Mouse (Mus musculus) G1E-ER4 (cell line): ENCODE results near the gene Atoh8. TPM values are rescaled to one million over a fixed set of nuclear protein-coding genes. Genes with fewer than 3 reads are reported as not detected.

ENCODE experiments used
- GATA1 ChIP-seq: IDR thresholded peaks from one replicate; pipeline ENCODE4 v1.8.0; 2012; ENCODE audit warnings: low read length, inconsistent platforms
- polyA plus RNA-seq: library from polyadenylated mRNA; stranded (reverse); fragments of >175 nt; gene quantifications from 2 replicates; pipeline ENCODE4 v1.2.3, GENCODE M21; 2012

The Atoh8 gene
- polyA plus RNA-seq, 1 experiment: not detected

DNA sequence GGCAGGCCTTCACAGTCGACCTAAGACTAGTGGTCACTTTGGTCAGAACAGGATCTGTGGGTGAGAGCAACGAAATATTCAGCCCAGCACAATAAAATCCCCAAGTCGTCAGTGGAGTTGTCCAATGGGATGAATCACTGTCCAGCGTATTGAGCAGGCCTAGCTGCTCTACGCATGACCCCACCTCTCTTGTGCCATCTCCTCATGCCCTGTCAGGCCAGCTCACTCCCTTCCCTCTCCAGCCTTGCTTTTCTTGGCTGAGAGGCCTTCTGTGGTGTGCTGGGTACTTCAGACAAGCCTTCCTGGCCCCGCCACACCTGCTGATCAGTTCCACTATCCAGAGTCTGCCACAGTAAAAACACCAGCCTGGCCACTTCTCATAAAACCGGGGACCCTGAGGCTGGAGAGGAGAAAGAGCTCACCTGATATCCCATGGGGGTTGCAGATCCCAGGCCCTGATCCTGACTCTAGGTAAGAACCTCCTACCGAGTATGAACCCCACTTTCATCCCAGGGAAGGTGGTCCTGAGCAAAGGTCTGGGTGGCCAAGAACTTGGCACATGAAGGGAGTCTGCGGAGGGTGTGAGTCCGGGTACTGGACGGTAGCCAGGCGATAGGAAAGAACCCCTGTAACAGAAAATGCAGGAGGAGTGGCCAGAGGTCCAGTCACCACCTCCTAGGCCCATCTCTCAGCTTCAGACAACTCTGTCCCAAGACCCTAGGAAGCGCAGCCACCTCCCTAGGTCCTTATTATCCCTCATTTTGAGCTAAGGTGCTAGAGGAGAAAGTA is 7.3 kb upstream of the Atoh8 start:
- TF ChIP-seq GATA1: no peak

DNA sequence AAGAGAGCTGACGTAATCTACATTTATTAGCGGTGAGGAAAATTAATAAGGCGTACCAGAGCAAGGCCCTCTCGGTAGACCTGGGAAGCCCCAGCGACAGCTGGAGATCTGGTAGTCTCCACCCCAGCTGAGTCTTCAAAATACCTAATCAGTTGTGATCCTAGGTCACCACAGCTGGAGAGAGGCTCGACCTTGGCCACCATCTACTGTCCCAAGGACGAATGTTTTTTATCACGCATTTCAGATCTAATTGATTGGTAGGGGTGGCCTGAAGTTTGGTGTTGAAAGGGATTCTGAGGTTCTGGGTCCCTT is 6.4 kb upstream of the Atoh8 start:
- TF ChIP-seq GATA1: no peak

DNA sequence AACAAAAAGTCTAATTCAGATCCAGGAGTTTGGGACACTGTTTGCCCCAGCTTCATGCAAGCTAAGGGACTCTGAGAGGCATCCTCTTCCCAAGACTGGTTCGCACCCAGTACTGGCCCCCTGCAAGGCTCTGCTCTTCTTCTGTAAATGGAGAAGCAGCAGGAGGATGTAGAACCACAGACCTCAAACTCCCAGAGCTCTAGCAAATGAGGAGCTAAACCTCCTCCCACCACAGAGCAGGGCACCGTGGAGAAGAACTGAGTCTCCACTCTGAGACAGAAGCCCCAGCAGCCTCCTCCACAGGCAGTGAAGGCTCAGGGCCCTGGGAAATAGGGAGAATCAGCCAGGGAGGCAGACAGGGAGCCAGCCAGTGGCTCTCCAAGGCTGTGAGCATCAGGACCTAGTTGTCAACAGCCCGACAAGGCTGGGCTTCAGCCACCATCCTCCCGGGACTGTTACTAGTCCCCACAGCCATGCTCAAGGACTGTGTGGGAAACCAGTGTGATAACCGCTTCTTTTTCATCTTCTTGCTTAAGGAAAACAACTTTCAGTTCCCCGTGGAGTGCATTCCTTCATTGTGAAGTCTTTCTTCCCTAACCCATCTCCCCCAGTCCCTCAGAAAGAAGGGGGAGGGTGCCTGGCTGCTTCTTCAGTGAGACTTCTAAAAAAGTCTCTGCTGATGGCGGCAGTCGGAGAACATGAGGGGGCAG is 5.9 kb upstream of the Atoh8 start:
- no peak for TF ChIP-seq GATA1

DNA sequence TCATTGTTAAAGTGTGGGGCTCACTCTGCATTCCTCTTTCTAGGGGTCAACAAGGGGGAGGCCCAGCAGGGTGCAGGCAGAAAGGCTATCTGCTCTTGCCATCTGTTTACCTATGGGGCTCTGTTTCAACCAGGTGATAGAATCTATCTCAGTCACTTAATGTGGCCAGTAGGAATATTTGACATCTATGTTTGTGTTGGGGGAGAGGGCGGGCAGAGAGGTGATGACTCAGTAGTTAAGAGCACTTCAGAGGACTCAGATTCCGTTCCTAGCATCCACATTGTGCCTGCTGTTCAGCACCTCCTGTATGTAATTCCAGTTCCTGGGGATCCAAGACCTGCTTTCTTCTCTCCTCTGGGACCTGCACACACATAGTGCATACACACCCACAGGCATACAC is 4.7 kb upstream of the Atoh8 start:
- no peak for TF ChIP-seq GATA1

DNA sequence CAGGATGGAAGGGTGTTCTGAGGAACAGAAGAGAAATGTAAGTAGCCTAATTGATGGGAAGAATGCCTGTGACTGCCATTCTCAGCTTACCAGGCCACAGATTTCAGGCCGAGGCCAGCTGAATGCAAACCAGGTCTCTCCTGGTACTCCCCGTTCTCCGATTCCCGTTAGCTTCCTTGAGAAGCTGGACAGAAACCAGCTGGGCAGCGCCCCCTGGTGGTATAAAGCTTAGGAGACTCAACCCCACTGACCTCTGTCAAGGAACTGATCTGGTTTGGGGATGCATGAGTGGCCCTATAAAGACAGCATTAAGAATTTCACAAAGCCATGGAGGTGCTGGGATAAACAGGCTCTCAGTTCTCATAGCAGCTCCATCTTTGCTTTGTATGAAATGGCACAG is 1.7 kb upstream of the Atoh8 start:
- TF ChIP-seq GATA1: no peak

DNA sequence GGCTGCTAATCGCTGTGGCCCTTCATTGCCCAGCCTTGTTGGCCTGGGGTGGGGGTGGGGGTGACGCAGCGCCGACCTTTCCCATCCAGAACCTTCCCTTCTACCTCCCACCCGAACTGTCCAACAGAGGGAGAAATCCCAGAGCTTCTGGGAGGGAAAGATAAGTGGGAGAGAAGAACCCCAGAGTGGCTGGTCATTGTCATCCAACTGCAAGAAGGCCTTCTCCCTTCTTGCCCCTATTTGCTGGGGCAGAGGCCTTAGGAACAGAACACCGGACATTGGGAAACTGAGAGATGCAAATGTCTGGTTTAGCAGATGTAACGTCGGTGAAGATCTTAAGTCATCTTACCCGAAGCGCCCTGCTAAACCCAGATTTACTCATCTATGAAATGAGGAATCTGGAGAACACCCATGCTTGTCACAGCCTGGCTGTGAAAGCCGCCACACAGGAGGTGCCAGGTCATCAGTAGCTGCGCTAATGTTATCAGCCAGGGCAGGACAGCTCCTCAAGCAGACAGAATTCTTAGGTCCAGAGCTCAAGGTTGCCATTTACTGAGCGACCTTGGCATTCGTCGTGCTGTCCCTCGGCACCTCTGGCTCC is 530 bp upstream of the Atoh8 start:
- TF ChIP-seq GATA1: no peak

DNA sequence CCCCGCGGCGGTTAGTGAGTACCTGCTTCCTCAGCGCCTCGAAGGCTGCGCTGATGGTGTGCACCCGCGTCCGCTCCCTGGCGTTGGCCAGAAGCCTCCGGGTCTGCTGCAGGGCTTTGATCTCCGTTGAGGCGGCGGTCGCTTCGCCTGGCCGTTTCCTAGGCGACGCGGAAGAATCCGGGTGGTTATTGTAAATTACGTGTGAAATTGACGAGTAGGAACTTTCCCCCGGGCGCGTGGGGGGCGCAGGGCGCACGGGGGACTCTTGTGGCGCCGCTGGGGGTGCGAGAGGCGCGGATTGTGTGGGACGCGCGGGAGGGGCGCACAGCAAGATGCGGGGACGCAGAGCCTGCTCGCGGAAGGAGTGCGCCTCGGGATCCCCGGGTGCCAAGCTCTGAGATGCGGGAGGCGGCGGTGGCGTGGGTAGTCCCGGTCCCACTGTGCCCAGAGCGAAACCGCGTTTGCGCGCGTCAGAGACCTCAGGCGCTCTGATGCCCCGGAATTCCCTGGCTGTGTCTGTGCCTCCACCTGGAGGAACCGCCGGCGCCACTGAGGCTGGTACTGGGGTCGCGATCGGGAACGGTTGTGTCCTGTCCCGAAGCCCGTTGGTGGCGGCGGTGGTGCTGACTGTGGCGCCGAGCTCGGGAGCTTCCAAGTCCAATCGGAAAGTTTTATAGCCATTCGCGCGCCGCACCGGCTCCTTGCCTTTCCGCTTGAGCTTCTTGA is 842 bp downstream of the Atoh8 start:
- no peak for TF ChIP-seq GATA1

DNA sequence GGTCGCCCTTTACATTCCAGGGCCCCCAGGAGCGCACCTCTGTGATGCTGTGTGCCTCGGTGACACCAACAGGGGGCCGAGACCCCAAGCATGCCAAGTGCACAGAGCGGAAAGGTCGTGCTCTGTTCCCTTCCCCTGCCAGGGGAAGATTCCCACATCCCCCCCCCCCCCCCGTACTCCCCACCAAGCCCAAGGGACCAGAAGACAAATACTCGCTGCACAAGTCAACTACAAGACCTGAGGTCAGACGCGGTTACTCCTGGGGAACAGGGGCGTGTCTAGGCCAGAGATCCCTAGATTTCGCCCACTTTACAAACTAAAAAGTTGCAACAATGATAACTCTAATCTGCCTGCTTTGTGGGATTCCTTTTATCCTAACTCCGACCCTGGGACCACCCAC is 1.4 kb downstream of the Atoh8 start:
- TF ChIP-seq GATA1: no peak

DNA sequence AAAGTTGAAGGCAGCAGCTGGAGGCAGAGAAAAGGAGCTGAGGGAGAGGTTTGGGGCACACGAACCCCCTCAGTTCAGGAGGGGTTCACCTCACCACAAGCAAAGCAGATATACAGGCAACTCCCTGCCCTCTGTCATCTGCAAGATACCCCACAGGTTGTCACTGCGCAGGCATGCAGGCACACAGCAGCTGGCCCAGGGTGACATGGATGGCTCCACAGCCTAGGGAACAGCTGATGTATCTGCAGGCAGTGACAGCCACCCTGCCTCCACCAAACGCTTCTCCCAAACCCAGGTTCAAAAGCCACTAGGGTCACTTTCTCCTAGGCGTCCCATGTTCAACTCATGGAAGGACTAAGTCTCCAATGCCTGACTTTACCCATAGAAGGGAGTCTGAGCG is 2.5 kb downstream of the Atoh8 start:
- TF ChIP-seq GATA1: no peak

DNA sequence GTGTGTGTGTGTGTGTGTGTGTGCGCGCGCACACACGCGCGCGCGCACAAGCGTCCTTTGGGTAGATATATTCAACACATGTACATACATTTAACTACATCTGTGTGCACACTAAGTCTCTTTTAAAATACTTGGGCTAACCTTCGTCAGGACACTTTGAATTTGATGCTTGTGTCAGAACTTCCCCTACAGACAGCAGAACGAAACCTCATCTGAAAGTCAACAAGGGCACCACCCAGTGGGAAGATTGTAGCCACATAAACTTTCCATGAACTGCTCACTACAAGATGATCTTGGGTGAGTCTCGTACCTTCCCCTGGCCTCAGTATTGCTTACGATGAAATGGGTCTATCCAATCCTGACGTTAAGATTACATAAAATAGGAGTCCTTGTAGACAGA is 3.0 kb downstream of the Atoh8 start:
- TF ChIP-seq GATA1: no peak

DNA sequence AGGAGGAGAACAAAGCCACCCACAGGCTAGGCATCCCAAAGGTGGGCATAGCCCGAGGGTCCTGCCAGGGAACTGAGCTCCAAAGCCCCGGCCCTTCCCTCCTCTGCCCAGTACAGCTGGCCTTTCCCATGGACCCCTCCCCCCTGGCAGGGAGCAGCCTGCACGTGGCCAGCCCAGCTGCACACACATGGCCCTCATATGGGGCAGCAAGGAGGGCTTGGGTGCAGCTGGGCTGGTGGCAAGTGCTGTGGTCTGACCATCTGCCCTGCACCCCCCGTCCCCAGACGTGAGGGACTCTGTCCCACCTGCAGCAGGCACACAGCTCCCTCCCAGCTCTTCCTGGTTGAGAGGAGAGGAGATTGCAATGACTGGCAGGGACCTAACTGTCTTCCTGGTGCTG is 4.5 kb downstream of the Atoh8 start:
- no peak for TF ChIP-seq GATA1

DNA sequence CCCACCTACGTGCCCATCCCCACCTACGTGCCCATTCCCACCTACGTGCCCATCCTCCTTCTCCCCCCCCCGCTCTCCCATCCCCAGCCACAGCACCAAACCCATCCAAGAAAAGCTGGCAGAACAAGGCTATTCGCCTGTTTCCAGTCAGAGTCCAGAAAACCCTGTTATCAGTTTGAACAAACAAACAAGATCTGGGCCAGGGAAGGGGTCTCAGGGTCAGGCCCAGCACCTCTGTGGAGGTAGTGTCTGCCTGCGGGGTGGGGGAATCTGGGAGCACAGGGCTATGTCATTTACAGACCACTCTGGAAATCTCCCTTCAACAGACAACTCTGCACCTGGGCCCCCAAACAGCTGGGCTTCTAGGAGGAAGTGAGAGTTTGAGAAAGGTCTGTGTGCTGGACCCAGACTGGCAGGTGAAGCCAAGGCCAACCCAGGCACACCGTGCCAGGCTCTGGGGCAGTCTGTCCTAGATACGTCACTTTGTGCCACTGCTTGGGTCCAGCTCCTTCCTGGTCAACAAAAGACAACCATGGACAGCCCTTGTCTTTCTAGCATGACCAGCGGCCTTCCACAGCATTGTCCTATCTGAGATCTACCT is 7.6 kb downstream of the Atoh8 start:
- TF ChIP-seq GATA1: no peak

DNA sequence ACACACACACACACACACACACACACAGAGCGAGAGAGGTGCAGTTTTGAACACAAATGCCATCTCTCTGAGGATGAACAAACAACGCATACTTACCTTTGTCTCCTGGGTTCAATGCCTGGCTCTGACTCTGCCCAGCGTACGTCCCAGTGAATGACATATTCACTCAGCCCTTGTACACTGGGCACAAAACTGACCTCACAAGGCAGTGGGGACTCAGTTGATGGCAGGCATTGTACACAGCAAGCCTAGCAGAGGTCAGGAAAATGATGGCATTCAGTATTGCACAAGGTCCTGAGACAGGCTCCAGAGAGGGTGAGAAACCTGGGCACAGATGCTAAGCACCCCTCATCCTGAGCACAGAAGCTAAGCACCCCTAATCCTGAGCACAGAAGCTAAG is 8.4 kb downstream of the Atoh8 start:
- no peak for TF ChIP-seq GATA1

DNA sequence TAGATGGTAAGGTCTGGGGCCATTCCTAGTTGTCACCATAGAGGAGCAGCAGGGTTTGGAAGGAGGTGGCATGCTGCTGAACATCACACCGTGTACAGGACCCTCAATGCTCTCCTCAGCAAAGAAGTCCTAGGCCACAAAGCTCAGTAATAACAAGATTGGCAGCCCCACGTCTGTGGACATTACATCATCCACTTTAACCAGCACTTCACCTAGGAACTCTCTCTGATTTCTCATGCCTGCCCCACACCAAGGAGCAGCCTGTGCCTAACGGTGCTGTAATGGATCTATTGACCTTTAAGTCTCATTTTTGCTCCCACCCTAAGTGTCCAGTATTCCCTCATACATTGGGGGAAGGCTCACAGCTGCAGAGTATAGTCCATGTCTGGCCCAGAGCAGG is 9.7 kb downstream of the Atoh8 start:
- no peak for TF ChIP-seq GATA1

DNA sequence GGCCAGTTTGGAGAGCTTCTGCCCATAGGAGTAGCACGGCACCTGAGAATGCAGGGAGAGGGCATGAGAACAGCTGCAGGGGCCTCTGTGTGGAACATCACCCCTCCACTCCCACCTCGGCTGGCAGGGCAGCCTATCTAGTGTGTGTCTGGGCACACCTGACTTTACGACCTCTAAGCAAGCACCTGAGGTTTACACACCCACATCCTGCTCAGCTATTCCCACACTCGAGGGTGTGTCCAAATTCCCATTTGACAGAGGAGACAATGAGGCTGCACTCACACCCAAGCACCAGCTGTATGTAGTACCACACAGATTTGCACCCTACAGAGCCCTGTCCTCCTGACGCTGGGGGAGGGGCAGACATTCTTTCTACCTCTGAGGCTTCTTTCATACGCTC is 11.5 kb downstream of the Atoh8 start:
- no peak for TF ChIP-seq GATA1

DNA sequence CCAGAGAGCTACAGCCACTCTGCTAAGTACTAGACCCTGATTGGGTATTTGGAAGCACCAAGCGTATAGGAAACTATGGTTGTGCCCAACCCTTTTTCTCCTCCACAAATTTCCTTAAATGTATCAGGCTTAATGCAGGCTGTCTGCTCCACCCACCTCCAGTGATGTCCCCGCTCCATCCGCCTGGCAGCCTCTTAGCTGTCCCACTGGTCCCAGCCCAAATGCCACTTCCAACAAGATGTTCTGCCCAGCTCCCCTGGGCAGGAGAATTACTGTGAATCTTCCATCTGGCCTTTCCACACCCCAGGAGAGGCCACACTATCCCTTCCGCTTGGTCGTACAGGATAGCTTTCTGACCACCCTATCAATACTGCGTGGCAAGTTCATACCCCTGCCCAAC is 12.5 kb downstream of the Atoh8 start:
- no peak for TF ChIP-seq GATA1
